Mouse (Mus musculus): ENCODE results near the gene Grid2. TPM values are rescaled to one million over a fixed set of nuclear protein-coding genes. Genes with fewer than 3 reads are reported as not detected.

Gene Grid2
- polyA plus RNA-seq, 1 experiment from 2014 or later = 2.3 TPM

- no peaks in the 10 kb centered on the region for H3K9me3 ChIP-seq
- no peak for ATAC-seq (ENCODE audit: insufficient number of reproducible peaks, insufficient read depth, low FRiP score, low TSS enrichment)
- H3K4me1 ChIP-seq = no peaks in the 10 kb centered on the region
- H3K27me3 ChIP-seq = no peaks in the 10 kb centered on the region
- H3K36me3 ChIP-seq = no peaks in the 10 kb centered on the region
- no peak overlapping the region for H3K27ac ChIP-seq
- no peak overlapping the region for H3K9ac ChIP-seq
- no peak overlapping the region for H3K4me2 ChIP-seq (replicated peaks)
- H3K4me3 ChIP-seq = no peak overlapping the region
- WGBS = 79% methylated on average over 4 of the region's 4 CpGs
These were observed 1007.8 kb downstream of the Grid2 start for GRCm38 (mm10) chr6:64263517-64263916.

- WGBS = 93% methylated on average over 2 of the region's 2 CpGs
- no peak overlapping the region for H3K4me3 ChIP-seq
These were observed 1008.5 kb downstream of the Grid2 start for GRCm38 (mm10) chr6:64264224-64264623.

GRCm38 (mm10) chr6:64274319-64275114 is 1018.8 kb downstream of the Grid2 start:
- Histone ChIP-seq H3K4me1 (no peaks in the 10 kb centered on the region), H3K27ac (no peak overlapping the region), H3K36me3 (no peaks in the 10 kb centered on the region), H3K4me3 (no peak overlapping the region), H3K4me2 (replicated peaks) (no peak overlapping the region), H3K9me3 (no peaks in the 10 kb centered on the region), H3K27me3 (no peaks in the 10 kb centered on the region), H3K9ac (no peak overlapping the region)
- ATAC-seq (ENCODE audit: insufficient number of reproducible peaks, insufficient read depth, low FRiP score, low TSS enrichment) = no peak
- 60% methylated on average over 2 of the region's 2 CpGs for WGBS

More at GRCm38 (mm10) chr6:64264224-64264623, 1008.5 kb downstream of the Grid2 start:
- Histone ChIP-seq H3K9ac (no peak overlapping the region), H3K27ac (no peak overlapping the region), H3K4me2 (replicated peaks) (no peak overlapping the region), H3K9me3 (no peaks in the 10 kb centered on the region), H3K27me3 (no peaks in the 10 kb centered on the region), H3K36me3 (no peaks in the 10 kb centered on the region), H3K4me1 (no peaks in the 10 kb centered on the region)
- no peak for ATAC-seq (ENCODE audit: insufficient number of reproducible peaks, insufficient read depth, low FRiP score, low TSS enrichment)

- Histone ChIP-seq H3K36me3 (no peaks in the 10 kb centered on the region), H3K9me3 (no peaks in the 10 kb centered on the region), H3K4me2 (replicated peaks) (no peak overlapping the region), H3K27me3 (no peaks in the 10 kb centered on the region), H3K27ac (no peak overlapping the region), H3K9ac (no peak overlapping the region), H3K4me1 (no peaks in the 10 kb centered on the region), H3K4me3 (no peak overlapping the region)
- ATAC-seq (ENCODE audit: insufficient number of reproducible peaks, insufficient read depth, low FRiP score, low TSS enrichment) = no peak
- 88% methylated on average over 2 of the region's 2 CpGs for WGBS
These were observed 1024.3 kb downstream of the Grid2 start for GRCm38 (mm10) chr6:64279927-64280326.

- H3K27me3 ChIP-seq = no peaks in the 10 kb centered on the region
- ATAC-seq (ENCODE audit: insufficient number of reproducible peaks, insufficient read depth, low FRiP score, low TSS enrichment) = no peak
- H3K9me3 ChIP-seq = no peaks in the 10 kb centered on the region
- no peak overlapping the region for H3K9ac ChIP-seq
- H3K4me2 ChIP-seq (replicated peaks) = no peak overlapping the region
- 85% methylated on average over 1 of the region's 1 CpGs for WGBS
- H3K36me3 ChIP-seq = no peaks in the 10 kb centered on the region
- no peaks in the 10 kb centered on the region for H3K4me1 ChIP-seq
- H3K4me3 ChIP-seq = no peak overlapping the region
- no peak overlapping the region for H3K27ac ChIP-seq
These were observed 1038.1 kb downstream of the Grid2 start for GRCm38 (mm10) chr6:64293761-64294160.

- Histone ChIP-seq H3K27ac (no peak overlapping the region), H3K4me2 (replicated peaks) (no peak overlapping the region), H3K36me3 (no peaks in the 10 kb centered on the region), H3K4me3 (no peak overlapping the region), H3K27me3 (no peaks in the 10 kb centered on the region), H3K9me3 (no peaks in the 10 kb centered on the region), H3K9ac (no peak overlapping the region), H3K4me1 (no peaks in the 10 kb centered on the region)
- ATAC-seq (ENCODE audit: insufficient number of reproducible peaks, insufficient read depth, low FRiP score, low TSS enrichment) = no peak
- 75% methylated on average over 1 of the region's 1 CpGs for WGBS
These were observed 1042.0 kb downstream of the Grid2 start for GRCm38 (mm10) chr6:64297633-64298032.

- ATAC-seq (ENCODE audit: insufficient number of reproducible peaks, insufficient read depth, low FRiP score, low TSS enrichment) = no peak
- Histone ChIP-seq H3K9ac (no peak overlapping the region), H3K27ac (no peak overlapping the region), H3K4me2 (replicated peaks) (no peak overlapping the region), H3K9me3 (no peaks in the 10 kb centered on the region), H3K4me3 (no peak overlapping the region), H3K27me3 (no peaks in the 10 kb centered on the region), H3K4me1 (no peaks in the 10 kb centered on the region), H3K36me3 (no peaks in the 10 kb centered on the region)
- 72% methylated on average over 2 of the region's 2 CpGs for WGBS
These were observed 1049.2 kb downstream of the Grid2 start for GRCm38 (mm10) chr6:64304709-64305476.

- 55% methylated on average over 1 of the region's 1 CpGs for WGBS
- Histone ChIP-seq H3K27ac (no peak overlapping the region), H3K36me3 (no peaks in the 10 kb centered on the region), H3K4me3 (no peak overlapping the region), H3K4me2 (replicated peaks) (no peak overlapping the region), H3K27me3 (no peaks in the 10 kb centered on the region), H3K9me3 (no peaks in the 10 kb centered on the region), H3K9ac (no peak overlapping the region), H3K4me1 (no peaks in the 10 kb centered on the region)
- no peak for ATAC-seq (ENCODE audit: insufficient number of reproducible peaks, insufficient read depth, low FRiP score, low TSS enrichment)
These were observed 1053.0 kb downstream of the Grid2 start for GRCm38 (mm10) chr6:64308631-64309030.

GRCm38 (mm10) chr6:64313132-64313531 is 1057.5 kb downstream of the Grid2 start:
- ATAC-seq (ENCODE audit: insufficient number of reproducible peaks, insufficient read depth, low FRiP score, low TSS enrichment) = no peak
- 93% methylated on average over 1 of the region's 1 CpGs for WGBS
- Histone ChIP-seq H3K9ac (no peak overlapping the region), H3K27me3 (no peaks in the 10 kb centered on the region), H3K4me3 (no peak overlapping the region), H3K9me3 (no peaks in the 10 kb centered on the region), H3K27ac (no peak overlapping the region), H3K36me3 (no peaks in the 10 kb centered on the region), H3K4me2 (replicated peaks) (no peak overlapping the region), H3K4me1 (no peaks in the 10 kb centered on the region)

- ATAC-seq (ENCODE audit: insufficient number of reproducible peaks, insufficient read depth, low FRiP score, low TSS enrichment) = no peak
- no peak overlapping the region for H3K9ac ChIP-seq
- 78% methylated on average over 1 of the region's 1 CpGs for WGBS
These were observed 1071.3 kb downstream of the Grid2 start for GRCm38 (mm10) chr6:64326936-64327335.

GRCm38 (mm10) chr6:64327876-64328275 is 1072.2 kb downstream of the Grid2 start:
- Histone ChIP-seq H3K9ac (no peak overlapping the region), H3K36me3 (no peaks in the 10 kb centered on the region), H3K27me3 (no peaks in the 10 kb centered on the region), H3K4me3 (no peak overlapping the region), H3K27ac (no peak overlapping the region), H3K4me2 (replicated peaks) (no peak overlapping the region), H3K4me1 (no peaks in the 10 kb centered on the region), H3K9me3 (no peaks in the 10 kb centered on the region)
- 75% methylated on average over 3 of the region's 3 CpGs for WGBS
- no peak for ATAC-seq (ENCODE audit: insufficient number of reproducible peaks, insufficient read depth, low FRiP score, low TSS enrichment)

More at GRCm38 (mm10) chr6:64326936-64327335, 1071.3 kb downstream of the Grid2 start:
- no peaks in the 10 kb centered on the region for H3K9me3 ChIP-seq
- H3K4me1 ChIP-seq = no peaks in the 10 kb centered on the region
- H3K4me3 ChIP-seq = no peak overlapping the region
- H3K36me3 ChIP-seq = no peaks in the 10 kb centered on the region
- no peak overlapping the region for H3K4me2 ChIP-seq (replicated peaks)
- no peaks in the 10 kb centered on the region for H3K27me3 ChIP-seq
- H3K27ac ChIP-seq = no peak overlapping the region
